Mouse (Mus musculus) cerebellum, adult 9-11 months (tissue): ENCODE measurements at regions not wholly inside any gene's neighbourhood (a gene's known extent, or its start where the extent isn't known, plus 50 kb on each side); places are given as distances from the start of the nearest gene placed in this dataset.

Experiments
- DNase-seq: peaks from one replicate; pipeline ENCODE4 v3.0.0; 2022

- no peak for DNase-seq
Observed at GRCm38 (mm10) chr11:42954169-42954568, 81.4 kb upstream of the Gm9972 start.

GRCm38 (mm10) chr11:42965732-42966131 is 69.8 kb upstream of the Gm9972 start:
- no peak for DNase-seq

DNA sequence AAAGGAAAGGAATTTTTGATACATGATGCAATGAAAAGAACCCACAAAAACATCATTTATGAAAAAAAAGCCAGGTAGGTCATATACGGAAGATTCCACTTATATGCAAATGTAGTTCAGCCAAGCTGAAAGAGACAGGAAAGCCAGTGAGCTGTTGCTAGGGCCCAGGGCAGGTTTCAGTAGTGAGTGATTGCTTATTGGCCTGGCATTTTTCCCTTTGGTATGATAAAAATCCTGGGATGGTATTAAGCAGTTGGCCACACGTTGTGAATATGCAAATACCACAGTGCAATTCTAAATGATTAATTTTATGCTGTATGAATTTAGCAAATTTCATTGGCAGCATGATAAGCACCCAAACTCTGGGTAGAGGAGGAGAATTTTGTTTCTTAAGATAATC is 57.3 kb upstream of the Gm9972 start:
- DNase-seq: no peak
